Mouse (Mus musculus) forelimb bud, embryonic 11.5 days (tissue): ENCODE data around the gene Osbp2.
A peak's percentile ranks its signal among the peaks of the same experiment; 100 is the strongest.

Experiments used
- DNase-seq: peaks from one replicate; pipeline ENCODE4 v3.0.0-alpha.2; 2012; ENCODE audit warnings: low read depth, low spot score

Gene Osbp2

DNA sequence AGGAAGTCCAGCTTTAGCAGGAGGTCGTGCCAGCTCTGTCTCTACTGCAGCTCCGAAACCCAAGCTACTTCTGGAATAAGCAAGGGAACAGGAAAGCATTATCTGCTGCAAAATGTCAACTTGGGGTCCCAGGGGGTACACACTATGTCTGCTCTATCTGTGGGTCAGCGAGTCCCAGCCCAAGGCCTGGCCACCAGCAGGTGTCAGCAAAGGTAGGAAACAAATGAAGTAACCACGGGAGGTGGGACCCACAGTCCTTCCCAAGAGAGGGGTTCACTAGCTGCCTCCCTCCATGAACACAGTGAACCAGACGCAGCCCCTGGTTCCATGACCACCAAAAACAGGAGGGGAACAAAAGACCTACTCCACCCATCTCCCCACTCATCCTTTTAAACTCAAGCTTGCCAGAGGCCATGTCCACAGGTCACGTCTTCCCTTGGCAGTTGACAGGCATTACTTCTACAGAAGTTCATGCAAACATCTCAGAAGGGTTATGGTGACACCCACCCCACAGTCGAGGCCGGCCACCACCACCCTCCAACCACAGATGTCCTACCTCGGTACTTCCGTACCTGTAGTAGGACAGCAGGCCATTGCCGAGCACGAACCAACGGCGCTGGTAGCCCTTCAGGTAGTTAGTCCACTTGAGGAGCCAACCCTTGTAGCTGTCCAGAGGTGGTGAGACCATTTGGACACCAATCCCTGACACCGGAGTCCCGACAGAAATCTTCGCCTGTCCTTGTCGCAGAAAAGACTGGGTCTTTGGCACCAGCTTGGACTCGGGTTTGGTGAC is 846 bp downstream of the Osbp2 start:
- DNase-seq: no peak

DNA sequence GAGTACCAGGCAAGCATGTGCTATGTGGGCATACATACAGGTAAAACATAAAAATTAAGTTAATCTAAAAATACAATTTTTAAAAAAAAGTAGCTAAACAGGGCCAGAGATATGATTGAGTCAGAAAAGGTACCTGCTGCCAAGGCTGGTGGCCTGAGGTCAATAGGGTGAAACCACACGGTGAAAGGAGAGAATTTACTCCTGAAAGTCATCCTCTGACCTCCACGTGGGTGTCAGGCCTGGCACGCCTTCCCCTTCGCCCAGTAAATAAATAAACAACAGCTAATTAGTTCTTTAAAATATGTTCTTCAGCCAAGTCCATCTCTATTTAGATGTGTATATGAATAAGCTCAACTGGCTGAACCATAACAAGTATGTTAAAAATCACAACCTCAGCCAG is 3.3 kb downstream of the Osbp2 start:
- no peak for DNase-seq

DNA sequence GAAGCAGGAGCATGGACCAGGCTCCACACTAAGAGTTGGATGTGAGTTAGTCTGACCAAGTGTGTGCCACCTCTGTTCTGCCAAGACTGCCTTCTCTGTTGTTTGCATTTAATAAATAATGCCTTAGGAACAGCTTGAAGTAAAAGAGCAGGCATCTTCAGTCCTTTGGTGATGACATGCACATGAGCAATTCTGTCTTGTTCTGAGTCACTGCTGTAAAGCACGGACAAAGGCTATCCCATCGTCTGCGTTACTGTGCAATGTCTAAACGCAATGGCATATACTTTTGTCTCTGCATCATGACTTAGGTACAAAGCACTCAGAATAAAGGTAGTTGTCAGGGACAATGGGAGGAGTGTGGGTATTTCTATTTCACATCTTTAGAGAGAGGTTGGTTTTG is 3.9 kb downstream of the Osbp2 start:
- no peak for DNase-seq

DNA sequence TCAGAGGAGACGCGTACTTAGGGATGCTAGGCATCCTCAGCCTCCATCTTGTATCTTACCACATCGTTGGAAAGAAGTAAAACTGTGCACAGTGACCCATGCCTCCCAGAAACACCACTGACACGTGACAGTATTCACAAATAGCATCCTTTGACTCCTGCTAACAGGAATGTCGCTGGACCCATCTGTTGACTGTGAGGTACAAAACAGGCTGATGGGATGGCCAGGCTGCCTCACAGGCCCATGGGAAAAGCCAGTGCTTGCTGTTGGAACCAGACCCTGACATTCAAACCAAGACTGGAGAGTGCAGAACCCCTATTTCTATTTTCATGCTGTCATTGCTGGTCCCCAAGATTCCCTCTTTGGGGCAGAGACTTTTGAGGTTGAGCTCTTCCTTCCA is 5.8 kb downstream of the Osbp2 start:
- no peak for DNase-seq

DNA sequence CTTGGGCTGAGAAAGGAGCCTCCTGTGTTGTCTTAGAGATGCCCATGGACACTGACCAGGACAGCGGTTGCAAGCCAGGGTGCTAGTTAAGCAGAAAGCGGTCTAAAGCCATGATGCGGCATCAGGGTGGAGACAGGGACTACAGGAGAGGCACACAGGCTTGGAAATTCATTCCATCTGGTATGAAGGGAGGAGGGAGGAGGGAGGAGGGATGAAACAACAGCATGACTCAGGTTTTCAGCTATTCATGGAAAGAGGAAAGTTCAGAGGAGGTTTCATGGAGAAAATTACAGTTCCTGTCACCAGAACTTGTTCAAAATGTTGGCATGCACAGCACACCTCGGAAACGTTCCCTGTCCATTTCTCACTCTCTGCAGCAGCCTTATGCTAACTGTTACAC is 7.9 kb downstream of the Osbp2 start:
- DNase-seq: no peak

DNA sequence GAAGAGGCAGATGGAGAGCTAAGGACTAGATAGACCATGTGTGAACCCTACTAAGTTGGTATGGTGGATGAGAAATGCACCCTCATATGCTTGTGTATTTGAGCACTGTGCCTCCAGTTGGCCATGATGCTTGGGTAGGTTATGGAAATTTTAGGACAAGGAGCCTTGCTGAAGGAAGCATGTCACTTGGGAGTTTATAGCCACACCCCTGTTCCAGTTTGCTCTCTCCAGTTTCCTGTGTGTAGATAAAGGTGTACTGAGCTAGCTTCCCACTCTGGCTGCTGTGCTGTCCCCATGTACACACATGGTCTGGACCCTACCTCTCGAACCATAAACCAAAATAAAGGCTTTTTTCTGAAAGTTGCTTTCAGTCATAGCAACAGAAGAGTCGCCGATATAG is 9.5 kb downstream of the Osbp2 start:
- no peak for DNase-seq

DNA sequence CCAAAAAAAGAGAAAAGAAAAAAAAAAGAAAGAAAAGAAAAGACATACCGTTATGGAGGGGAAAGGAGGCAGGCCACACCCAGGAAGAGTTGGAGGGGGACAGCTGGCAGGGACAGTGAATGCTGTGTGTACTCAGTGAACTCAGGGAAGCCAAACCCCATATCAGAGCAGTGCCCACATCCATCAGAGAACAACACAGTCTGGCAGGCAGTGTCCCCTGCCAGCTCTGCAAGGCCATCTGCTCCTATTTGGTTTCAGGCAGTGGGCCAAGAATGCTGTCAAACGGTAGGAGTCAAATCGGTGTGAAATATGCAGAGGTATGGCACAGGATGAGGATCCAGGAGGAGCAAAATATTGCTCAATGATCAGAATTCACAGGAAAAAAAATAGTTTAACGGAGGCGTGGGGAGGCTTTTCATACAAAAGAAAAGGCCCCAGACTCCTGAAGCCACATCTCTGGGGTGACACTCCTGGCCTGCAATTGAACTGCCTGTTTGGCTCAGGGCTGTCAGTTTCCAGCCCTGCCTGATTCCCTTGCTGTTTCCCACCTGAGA is 10.1 kb downstream of the Osbp2 start:
- DNase-seq: no peak

DNA sequence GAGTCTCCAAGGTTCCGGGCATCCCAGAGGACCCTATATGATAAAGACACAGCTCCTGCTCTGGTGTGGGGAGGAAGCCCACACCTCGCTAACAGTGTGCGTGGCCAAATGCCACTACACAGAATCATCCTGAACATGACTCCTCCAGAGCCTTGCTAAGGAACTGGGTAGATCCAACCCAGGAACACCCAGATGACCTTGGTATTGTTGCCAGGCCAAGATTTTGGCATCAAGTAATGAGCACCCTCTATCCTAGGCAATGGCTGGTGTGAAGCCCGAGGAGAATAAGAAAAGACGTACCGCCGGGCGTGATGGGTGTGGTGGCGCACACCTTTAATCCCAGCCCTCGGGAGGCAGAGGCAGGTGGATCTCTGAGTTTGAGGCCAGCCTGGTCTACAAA is 10.7 kb downstream of the Osbp2 start:
- DNase-seq: no peak

DNA sequence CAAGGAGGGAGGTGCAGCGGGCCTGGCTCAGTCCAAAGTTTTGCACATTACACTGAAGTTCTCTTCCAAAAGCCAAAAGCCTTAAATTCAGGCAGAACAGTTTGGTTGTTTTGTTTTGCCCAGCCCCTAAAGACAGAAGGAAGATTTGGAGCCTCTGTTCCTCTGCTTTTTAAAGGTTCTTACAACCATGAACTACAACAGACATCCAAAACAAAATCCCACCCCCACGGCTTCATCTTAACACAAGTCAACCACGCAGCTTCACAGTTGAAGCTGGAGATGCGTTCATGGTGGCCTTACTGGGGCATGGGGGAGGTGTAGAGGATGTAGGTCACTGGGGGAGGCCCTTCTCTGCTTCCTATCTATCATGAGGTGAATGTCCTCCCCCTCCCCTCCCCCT is 11.8 kb downstream of the Osbp2 start:
- no peak for DNase-seq

DNA sequence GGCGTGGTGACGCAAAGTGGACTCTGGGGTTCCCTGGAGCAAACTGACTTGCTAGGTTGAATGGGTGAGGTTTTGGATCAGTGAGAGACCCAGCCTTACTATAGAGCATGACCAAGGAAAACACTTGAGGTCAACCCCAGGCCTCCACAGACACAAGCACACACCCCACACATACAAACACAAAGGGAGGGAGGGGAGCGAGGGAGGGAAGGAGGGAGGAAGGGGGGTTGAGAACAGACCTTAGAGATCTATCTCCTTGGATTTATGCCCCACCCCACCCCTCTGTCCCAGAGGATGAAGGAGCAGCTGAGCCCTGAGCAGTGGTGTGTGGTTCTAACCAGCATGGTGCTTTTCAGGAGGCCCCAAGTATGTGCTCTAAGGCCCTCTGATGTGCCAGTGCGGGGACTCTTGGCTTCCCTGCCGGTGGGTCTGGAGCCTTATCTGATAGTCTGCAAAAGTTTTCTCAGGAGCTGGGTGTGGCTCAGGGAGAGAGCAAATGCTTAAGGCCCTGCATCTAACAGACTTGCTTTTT is 12.9 kb downstream of the Osbp2 start:
- DNase-seq: no peak

DNA sequence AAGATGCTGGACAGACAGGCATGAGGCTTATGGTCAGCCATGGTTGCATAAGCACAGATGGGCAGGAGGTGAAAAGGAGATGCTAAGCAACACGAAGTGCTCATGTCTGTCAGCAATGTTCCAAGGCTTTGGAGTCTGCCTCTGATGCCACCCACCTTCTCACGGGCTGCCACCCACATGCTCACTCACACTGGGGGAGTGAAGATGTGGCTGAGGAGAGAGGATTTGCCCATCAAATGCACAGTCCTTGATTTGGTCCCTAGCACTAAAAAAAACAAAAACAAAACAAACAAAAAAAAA is 13.4 kb downstream of the Osbp2 start:
- DNase-seq: no peak

DNA sequence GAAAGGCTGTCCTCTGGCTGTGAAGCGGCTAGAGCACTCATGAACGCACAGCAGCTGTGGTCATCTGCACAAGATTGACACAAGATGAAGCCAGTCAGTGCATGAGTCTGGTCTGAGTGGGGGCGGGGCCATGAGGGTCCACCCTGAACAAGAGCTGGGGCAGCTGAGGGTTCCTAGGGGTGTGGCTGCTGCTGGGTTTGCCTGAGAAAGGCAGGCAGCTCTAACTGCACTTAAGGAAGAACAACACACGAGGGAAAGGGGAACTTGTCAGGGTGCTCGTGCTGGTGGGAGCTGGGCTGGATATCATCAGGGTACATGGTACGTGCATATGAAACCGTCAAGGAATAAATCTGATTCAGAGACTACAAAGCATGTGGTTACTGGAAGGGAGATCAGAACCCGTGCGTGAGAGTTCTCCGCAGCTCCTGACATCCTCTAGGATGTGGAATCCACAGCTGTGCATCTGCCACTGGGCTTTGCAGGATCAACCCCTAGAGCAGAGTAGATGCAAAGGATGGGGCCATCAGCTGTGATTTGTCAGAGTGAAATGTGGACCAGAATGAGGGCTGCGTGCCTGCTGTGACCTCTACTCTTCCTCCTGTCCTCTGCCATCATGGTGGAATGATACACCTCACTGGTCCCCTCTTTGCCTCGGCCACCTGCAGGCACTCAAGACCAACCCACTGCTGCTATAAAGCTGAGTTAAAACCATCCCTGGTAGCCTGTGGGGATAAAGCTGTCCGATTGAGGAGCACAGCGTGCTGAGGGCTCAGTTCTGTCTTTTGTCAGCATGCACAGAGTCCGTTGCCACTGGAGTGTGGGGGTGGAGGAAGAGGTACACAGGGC is 14.0 kb downstream of the Osbp2 start:
- no peak for DNase-seq

DNA sequence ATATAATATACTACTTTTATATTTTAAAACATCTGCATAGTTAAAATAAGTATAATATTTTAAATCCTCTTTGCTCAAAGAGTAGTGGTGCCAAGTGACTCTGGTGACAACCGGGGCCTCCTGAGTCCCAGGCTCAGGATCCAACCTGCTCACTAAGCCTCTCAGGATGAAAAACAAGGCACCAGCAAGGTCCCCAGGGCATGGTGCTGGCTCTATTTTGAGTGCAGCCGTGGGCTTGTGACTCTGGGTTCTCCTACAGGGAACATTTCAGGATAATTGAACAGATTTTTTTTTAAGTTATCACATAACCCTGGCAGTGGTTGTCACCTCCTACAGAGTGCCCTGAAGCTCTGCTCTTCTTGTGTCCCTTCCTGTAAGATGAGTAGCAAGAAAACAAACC is 17.4 kb downstream of the Osbp2 start:
- no peak for DNase-seq

DNA sequence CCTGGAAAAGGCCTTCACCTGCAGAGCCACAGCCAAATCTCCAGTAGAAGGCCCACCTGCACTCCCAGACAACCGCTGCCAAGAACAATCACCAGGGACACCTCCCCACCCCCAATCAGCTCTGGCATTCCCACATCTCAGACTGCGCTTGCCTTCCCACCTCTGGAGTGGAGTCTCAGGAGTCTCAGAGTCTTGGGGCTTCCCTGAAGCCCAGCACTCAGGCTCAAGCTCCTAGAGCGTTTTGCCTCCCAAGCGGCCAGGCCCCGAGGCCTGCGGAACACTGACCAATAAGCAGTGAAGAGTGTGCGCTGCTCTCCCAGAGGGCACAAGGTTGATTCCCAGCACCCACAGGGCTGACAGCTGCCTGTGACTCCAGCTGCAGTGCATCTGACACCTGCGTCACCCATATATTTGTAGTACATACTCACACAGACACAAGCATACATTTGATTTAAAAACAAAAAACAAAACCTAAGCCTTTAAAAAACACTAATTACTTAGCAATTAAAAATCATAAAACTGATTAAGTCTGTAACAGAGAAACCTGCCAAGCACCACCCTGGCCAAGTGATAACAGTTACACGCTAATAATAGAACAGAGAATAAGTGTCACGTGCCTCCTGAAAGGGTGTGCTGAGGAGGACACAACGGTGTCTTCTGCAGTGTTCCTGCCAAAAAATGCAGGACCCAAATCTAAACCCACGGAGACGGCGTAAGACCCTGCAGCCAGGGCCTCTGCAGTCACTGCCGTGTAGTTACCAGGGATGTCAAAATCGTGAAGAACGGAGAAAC is 19.6 kb downstream of the Osbp2 start:
- DNase-seq: no peak

DNA sequence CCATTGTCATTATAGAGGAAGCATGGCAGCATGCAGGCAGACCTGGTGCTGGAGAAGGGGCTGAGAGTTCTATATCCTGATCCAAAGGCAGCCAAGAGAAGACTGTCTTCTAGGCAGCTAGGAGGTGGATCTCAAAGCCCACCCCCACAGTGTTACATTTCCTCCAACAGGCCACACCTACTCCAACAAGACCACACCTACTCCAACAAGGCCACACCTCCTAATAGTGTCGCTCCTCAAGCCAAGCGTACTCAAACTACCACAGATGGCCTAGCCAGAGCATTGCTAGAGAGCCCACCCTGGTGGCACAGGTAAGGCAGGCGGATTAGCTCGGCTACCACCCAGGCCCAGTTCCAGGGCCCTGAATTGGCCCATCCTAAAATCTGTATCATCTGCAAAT is 28.4 kb downstream of the Osbp2 start:
- DNase-seq: no peak

DNA sequence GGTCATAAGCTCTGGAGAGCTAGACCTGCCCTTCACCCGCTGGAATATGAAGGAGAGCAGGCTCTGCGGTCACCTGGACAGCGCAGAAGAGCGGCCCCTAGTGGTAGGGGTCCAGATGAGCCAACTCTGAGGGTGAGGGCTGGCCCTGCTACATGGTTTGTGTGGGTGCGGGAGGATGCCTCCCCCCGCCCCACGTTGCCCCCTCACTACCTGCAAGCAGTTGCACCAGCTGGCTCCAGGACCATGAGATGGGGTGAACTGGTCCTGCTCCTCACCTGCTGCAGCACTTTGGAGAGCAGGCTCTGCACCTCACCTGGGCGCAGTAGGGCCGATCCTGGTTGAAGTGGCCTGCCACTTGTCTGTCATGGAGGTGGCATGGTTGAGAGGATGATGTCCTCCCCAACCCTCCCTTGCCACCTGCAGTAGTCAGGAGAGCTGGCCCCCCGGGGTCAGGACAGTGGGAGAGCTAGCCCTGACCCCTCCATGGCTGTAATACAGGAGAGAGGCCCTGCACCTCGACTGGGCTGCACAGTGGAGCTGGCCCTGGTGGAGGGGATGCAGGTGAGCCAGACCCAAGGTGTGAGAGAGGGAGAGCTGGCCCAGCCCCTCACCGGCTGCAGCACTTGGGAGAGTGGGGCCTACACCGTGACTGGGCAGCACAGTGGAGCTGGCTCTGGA is 29.1 kb downstream of the Osbp2 start:
- DNase-seq: peak; percentile 36

DNA sequence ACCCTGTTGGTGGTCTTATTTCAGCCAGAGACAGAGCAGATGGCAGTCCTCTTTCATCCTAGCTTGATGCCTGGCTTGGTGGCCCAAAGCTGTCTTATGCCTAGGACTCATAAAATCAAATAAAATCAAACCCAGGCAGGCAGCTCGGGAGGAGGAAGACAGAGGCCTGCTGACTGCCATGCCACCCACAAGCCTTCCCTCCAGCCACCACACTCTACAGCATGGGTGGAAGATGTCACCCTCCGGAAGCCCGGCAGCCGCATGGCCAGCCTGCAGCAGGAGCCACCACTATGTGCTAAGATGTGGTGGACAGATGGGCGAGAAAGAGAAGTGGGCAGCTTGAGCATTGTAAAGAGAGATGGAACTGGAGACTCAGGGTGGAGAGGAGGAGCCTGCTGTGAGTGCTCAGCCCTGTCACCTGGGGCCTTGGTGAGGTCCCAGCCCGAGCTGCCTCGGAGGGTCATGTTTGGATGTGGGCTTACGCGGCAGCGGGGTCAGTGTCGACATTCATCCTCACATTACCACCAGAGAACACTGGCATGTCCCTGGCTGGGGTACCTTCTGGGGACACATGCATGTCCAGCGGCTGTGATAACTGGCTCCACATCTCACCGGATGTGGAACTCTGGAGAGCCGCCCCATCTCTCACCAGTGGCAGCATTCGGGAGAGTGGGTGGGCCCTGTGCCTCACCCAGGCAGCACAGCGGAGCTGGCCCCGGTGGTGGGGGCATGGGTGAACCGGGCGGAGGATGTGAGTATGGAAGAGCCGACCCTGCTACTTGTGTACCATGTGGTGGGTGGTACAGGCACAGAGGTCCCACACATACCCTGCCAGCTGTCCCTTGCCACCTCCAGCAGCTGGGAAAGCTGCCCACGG is 29.9 kb downstream of the Osbp2 start:
- DNase-seq: no peak

DNA sequence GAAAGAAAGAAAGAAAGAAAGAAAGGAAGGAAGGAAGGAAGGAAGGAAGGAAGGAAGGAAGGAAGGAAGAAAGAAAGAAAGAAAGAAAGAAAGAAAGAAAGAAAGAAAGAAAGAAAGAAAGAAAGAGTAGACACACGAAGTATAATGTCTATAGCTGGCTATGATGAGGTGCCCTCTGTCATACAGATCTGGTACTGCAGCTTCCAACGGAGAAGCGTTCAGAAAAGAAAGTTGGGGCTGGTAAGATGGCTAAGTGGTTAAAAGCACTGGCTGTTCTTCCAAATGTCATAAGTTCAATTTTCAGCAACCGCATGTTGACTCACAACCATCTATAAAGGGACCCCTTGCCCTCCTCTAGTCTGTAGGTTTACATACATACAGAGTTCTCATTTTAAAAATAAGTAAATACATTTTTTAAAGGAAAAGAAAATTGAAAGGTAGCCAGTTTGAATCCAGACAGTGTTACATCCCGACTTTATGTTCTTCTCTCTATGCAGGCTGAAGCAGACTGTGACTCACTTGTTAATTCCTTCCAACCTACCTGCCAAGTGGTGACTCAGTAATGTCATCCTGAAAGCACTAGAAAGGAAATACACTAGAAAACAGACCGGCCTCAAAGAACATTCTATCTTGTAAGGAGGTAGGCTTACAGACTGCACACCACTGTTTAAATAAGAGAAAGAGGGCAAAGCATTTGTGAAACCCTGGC is 31.4 kb downstream of the Osbp2 start:
- DNase-seq: no peak

DNA sequence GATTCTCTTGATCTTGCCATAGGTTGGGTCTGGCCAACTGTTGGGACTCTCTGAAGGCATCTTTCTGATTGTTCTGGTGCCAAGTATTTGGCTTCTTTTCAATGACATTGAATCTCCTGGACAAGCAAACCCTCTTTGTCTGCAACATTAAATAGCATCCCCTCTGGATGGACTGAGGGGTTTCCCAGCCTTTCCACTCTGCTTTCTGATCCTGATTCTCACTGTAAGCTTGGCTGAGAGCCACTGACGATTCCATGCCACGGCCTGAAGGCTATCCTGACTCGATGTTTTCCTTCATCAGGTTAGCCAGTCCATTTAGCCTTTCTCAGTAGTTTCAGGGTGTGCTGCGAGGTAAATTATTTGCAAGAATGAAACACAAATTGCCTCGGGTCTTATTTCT is 34.0 kb downstream of the Osbp2 start:
- DNase-seq: no peak

DNA sequence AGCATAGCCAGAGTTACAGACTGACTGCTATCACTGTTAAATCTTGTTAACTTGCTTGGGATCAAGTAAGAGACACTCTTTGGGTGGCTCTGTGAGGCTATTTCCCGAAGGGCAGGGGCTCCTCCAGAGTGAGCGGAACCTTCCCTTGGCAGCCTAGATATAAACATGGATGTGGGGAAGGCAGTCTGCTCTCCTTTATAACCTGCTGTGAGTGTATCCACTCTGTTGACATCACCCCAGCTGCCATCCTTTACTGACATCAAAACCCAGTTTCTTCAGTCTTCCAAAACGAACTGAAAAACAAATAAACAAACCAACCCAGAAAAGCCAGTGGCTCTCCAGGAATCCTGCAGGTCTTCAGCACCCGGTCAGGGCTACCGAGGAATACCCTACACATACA is 39.6 kb downstream of the Osbp2 start:
- no peak for DNase-seq
